Mouse (Mus musculus): Measurements from ENCODE around the gene Rabepk. TPM values are rescaled to one million over a fixed set of nuclear protein-coding genes. Genes with fewer than 3 reads are reported as not detected.
"Not testable (repeated sequence)": the region's sequence is repeated elsewhere in the genome, so short reads cannot be mapped to it uniquely, and the experiment has no call there.

Rabepk gene
- total and polyA plus RNA-seq, 3 experiments = 62.1 to 88.4 (median 68.8) TPM

DNA sequence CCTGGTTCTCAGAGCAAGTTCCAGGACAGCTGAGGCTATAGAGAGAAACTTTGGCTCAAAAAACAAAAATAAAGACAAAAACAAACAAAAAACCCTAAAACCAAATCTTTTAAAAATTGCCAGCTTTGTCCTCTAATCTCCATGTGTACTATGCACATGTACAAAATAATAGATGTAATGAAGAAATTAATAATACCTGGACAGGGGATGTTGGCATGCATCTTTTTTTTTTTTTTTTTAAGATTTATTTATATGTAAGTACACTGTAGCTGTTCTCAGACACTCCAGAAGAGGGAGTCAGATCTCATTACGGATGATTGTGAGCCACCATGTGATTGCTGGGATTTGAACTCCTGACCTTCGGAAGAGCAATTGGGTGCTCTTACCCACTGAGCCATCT, 7.2 kb downstream of the Rabepk start:
- Histone ChIP-seq H3K4me1 (ENCODE audit: control insufficient read depth in 1 of 2, insufficient read depth in 2 of 2) (peaks cover 3 to 17% of the 10 kb centered on the region in 2 experiments; a peak in 2 of 4 replicates), H3K36me3 (replicated peaks in 1 of 2; ENCODE audit: control insufficient read depth in 1 of 2, insufficient read depth in 1 of 2, low read length in 1 of 2) (peaks cover 39 to 64% of the 10 kb centered on the region in 2 experiments)
- dilution Hi-C loops (cut with MboI; ENCODE audit: extremely low pct_ligation_motif_present, extremely low pct_unique_long_range_greater_than_20kb, low sequenced_read_pairs); H3K9me3 ChIP-seq (replicated peaks; ENCODE audit: low read length); H3K4me2 ChIP-seq (ENCODE audit: insufficient read depth, low read depth, poor library complexity, severe bottlenecking); H3K79me2 ChIP-seq (replicated peaks; ENCODE audit: control insufficient read depth, extremely low read depth, insufficient read depth, poor library complexity, severe bottlenecking); H3K27ac ChIP-seq (ENCODE audit: insufficient read depth, low read depth); DNase-seq (ENCODE audit: extremely low read depth); H3K9ac ChIP-seq (ENCODE audit: insufficient read depth, low read depth); H3K4me3 ChIP-seq (replicated peaks in 1 of 3; ENCODE audit: low read depth in 2 of 3, low read length in 2 of 3, poor library complexity in 1 of 3); H3K27me3 ChIP-seq (replicated peaks): not testable (repeated sequence)
- TF ChIP-seq TBP (conservative IDR thresholded peaks at IDR 0.05; ENCODE audit: low read depth, low read length) (0 out of 2 replicates have a peak, but pooled peaks have one; percentile 27), CTCF (conservative IDR thresholded peaks at IDR 0.05 in 1 of 2, IDR thresholded peaks at IDR 0.05 in 1 of 2; ENCODE audit: low read depth in 2 of 2, low read length in 2 of 2) (0 out of 4 replicates have a peak, but pooled peaks of 1 of the 2 experiments have one; percentile 5)
- in situ Hi-C loops (cut with MboI; ENCODE audit: low pct_ligation_motif_present, low pct_unique_long_range_greater_than_20kb, low sequenced_read_pairs) = loop anchor here (10.0 to 25.0 kb wide), 2 partner anchors 172 to 320 kb away; partner anchors contain the start of genes AI182371, Cntrl and Traf1

DNA sequence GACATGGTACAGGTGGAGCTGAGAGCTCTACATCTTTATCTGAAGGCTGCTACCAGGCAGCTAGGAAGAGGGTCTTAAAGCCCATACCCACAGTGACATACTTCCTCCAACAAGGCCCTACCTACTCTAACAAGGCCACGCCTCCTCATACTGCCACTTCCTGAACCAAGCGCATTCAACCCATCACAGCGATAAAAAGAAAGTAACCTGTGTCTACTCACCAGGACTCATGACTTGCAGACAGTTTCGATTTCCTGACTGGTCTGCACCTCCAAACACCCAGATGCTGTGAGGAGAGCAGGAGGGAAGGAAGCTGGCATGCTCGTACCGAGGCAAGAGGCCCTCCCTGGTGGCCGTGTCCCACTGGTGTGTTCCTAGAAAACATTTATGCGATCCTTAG, 9.4 kb downstream of the Rabepk start:
- dilution Hi-C loops (cut with MboI; ENCODE audit: extremely low pct_ligation_motif_present, extremely low pct_unique_long_range_greater_than_20kb, low sequenced_read_pairs) = no loop called here
- Histone ChIP-seq H3K4me3 (replicated peaks in 1 of 3; ENCODE audit: low read depth in 2 of 3, low read length in 2 of 3, poor library complexity in 1 of 3) (peak overlapping the region; percentile 54 to 69 (median 68)), H3K36me3 (replicated peaks in 1 of 2; ENCODE audit: control insufficient read depth in 1 of 2, insufficient read depth in 1 of 2, low read length in 1 of 2) (peaks cover 41 to 65% of the 10 kb centered on the region in 2 experiments), H3K27ac (ENCODE audit: insufficient read depth, low read depth) (peak overlapping the region; percentile 84), H3K4me1 (ENCODE audit: control insufficient read depth in 1 of 2, insufficient read depth in 2 of 2) (peaks cover 3 to 17% of the 10 kb centered on the region in 2 experiments; a peak in 2 of 4 replicates), H3K9me3 (replicated peaks; ENCODE audit: low read length) (peaks cover 7% of the 10 kb centered on the region), H3K4me2 (ENCODE audit: insufficient read depth, low read depth, poor library complexity, severe bottlenecking) (peak overlapping the region; percentile 79), H3K9ac (ENCODE audit: insufficient read depth, low read depth) (peak overlapping the region; percentile 54; the same call in 1 of the 2 replicates), H3K79me2 (replicated peaks; ENCODE audit: control insufficient read depth, extremely low read depth, insufficient read depth, poor library complexity, severe bottlenecking) (no peaks in the 10 kb centered on the region; the same call in 1 of the 2 replicates), H3K27me3 (replicated peaks) (no peaks in the 10 kb centered on the region)
- peak; percentile 85 for DNase-seq (ENCODE audit: extremely low read depth)
- TF ChIP-seq MYC (IDR thresholded peaks at IDR 0.05; ENCODE audit: low read depth, low read length) = no peak
- no peak for TF ChIP-seq MEF2A (IDR thresholded peaks at IDR 0.05; ENCODE audit: borderline replicate concordance, low read depth, low read length)
- TF ChIP-seq TCF12 (IDR thresholded peaks at IDR 0.05; ENCODE audit: low read depth, low read length) = peak; percentile 51; the same call in 1 of the 2 replicates
- peak; percentile 67 for TF ChIP-seq POLR2A (IDR thresholded peaks at IDR 0.05; ENCODE audit: low read depth, low read length)
- no peak for TF ChIP-seq USF2 (conservative IDR thresholded peaks at IDR 0.05; ENCODE audit: low read depth, low read length)
- no peak for TF ChIP-seq MXI1 (IDR thresholded peaks at IDR 0.05; ENCODE audit: low read depth, low read length)
- 0 out of 2 replicates have a peak, but pooled peaks have one; percentile 1 for TF ChIP-seq MAX (IDR thresholded peaks at IDR 0.05; ENCODE audit: low read length)
- TF ChIP-seq SIN3A (IDR thresholded peaks at IDR 0.05; ENCODE audit: low read length) = no peak
- TF ChIP-seq UBTF (IDR thresholded peaks at IDR 0.05; ENCODE audit: low read depth, low read length) = no peak
- peak; percentile 28; the same call in 1 of the 2 replicates for TF ChIP-seq IRF4 (IDR thresholded peaks at IDR 0.05; ENCODE audit: low read depth, low read length)
- TF ChIP-seq ZKSCAN1 (IDR thresholded peaks at IDR 0.05; ENCODE audit: borderline replicate concordance, low read depth, low read length) = no peak
- peak; percentile 57; the same call in 1 of the 2 replicates for TF ChIP-seq NELFE (IDR thresholded peaks at IDR 0.05; ENCODE audit: low read depth, low read length)
- TF ChIP-seq ELF1 (IDR thresholded peaks at IDR 0.05; ENCODE audit: low read depth, low read length) = peak; percentile 89
- TF ChIP-seq JUND (conservative IDR thresholded peaks at IDR 0.05; ENCODE audit: low read depth, low read length) = no peak
- no peak for TF ChIP-seq ZC3H11A (IDR thresholded peaks at IDR 0.05; ENCODE audit: low read depth, low read length)
- TF ChIP-seq TBP (conservative IDR thresholded peaks at IDR 0.05; ENCODE audit: low read depth, low read length) = 0 out of 2 replicates have a peak, but pooled peaks have one; percentile 28
- no peak for TF ChIP-seq CHD2 (IDR thresholded peaks at IDR 0.05; ENCODE audit: low read length)
- peak; percentile 41; the same call in 1 of the 2 replicates for TF ChIP-seq HCFC1 (IDR thresholded peaks at IDR 0.05; ENCODE audit: low read depth, low read length)
- no peak for TF ChIP-seq ZMIZ1 (IDR thresholded peaks at IDR 0.05; ENCODE audit: low read depth, low read length)
- in situ Hi-C loops (cut with MboI; ENCODE audit: low pct_ligation_motif_present, low pct_unique_long_range_greater_than_20kb, low sequenced_read_pairs) = loop anchor here (10.0 to 25.0 kb wide), 2 partner anchors 175 to 322 kb away; partner anchors contain the start of genes AI182371, Cntrl and Traf1

Measured in CH12.LX (cell line).